Mouse (Mus musculus) intestine, postnatal 0 days (tissue): ENCODE measurements around the gene Dennd4c. TPM values are rescaled to one million over a fixed set of nuclear protein-coding genes. Genes with fewer than 3 reads are reported as not detected.

Experiments used
- ATAC-seq: fragments of 200-750 bp; cut with Nextera tagmentation; 2 replicates; pipeline ENCODE4 v1.8.0; 2017; ENCODE audit warnings: mild to moderate bottlenecking, moderate TSS enrichment, moderate library complexity
- H3K27ac ChIP-seq: fragments of 300-500 bp; sonication (generic); 2 replicates; pipeline ENCODE4 v1.5.1; 2014; ENCODE audit warnings: mild to moderate bottlenecking, low read depth, low read length, moderate library complexity
- H3K27me3 ChIP-seq: fragments of 300-500 bp; sonication (generic); replicated peaks from 2 replicates; pipeline ENCODE4 v1.6.1; 2014; ENCODE audit warnings: low read length, mixed read lengths; ENCODE audit not compliant: control insufficient read depth, insufficient read depth
- H3K36me3 ChIP-seq: fragments of 300-500 bp; sonication (generic); 2 replicates; pipeline ENCODE4 v1.6.1; 2014; ENCODE audit warnings: mild to moderate bottlenecking, moderate library complexity; ENCODE audit not compliant: control insufficient read depth, insufficient read depth
- H3K4me1 ChIP-seq: fragments of 300-500 bp; sonication (generic); replicated peaks from 2 replicates; pipeline ENCODE4 v1.6.1; 2014; ENCODE audit warnings: antibody characterized with exemption, low read length, mixed read lengths; ENCODE audit not compliant: control insufficient read depth, insufficient read depth
- H3K4me2 ChIP-seq: fragments of 300-500 bp; sonication (generic); replicated peaks from 2 replicates; pipeline ENCODE4 v1.6.1; 2014; ENCODE audit warnings: low read depth, mild to moderate bottlenecking, moderate library complexity
- H3K4me3 ChIP-seq: fragments of 300-500 bp; sonication (generic); 2 replicates; pipeline ENCODE4 v1.5.1; 2014; ENCODE audit warnings: low read depth, low read length
- H3K9ac ChIP-seq: fragments of 300-500 bp; sonication (generic); 2 replicates; pipeline ENCODE4 v1.6.1; 2014; ENCODE audit warnings: mild to moderate bottlenecking, low read depth, low read length
- H3K9me3 ChIP-seq: fragments of 300-500 bp; sonication (generic); 2 replicates; pipeline ENCODE4 v1.6.1; 2016; ENCODE audit warnings: mixed run types; ENCODE audit not compliant: control insufficient read depth
- CTCF ChIP-seq: sonication (generic); IDR thresholded peaks from 2 replicates; pipeline ENCODE4 v1.5.1; 2016; ENCODE audit warnings: low read depth, mild to moderate bottlenecking, control low read depth, antibody characterized with exemption, moderate library complexity
- WGBS: fragments of 180-500 bp; shearing (Covaris S2); extraction: QIAGEN DNeasy Blood & Tissue Kit; methylation state at CpG from one replicate; pipeline ENCODE4 v1.1.7; 2014; 5-methylcytosine and 5-hydroxymethylcytosine counted together
- polyA plus RNA-seq: library from polyadenylated mRNA; unstranded; fragments of >200 nt; fragmentation: Nextera tagmentation; extraction: Ambion mirVana; gene quantifications from 2 replicates; pipeline ENCODE4 v1.2.1, GENCODE M21; 2015

Dennd4c gene
- polyA plus RNA-seq, 1 experiment from 2014 or later, result 3.2 TPM

- Histone ChIP-seq H3K4me2 (peak overlapping the region; percentile 92), H3K36me3 (no peaks in the 10 kb centered on the region), H3K27me3 (no peaks in the 10 kb centered on the region), H3K27ac (no peak overlapping the region), H3K9ac (no peak overlapping the region), H3K4me1 (peaks cover 6% of the 10 kb centered on the region; the same call in 1 of the 2 replicates), H3K4me3 (peak overlapping the region; percentile 9; the same call in 1 of the 2 replicates), H3K9me3 (no peaks in the 10 kb centered on the region)
- no peak for ATAC-seq
- no peak for TF ChIP-seq CTCF
- 53% methylated on average over 10 of the region's 10 CpGs for WGBS
Measured at GRCm38 (mm10) chr4:86750346-86750945, 2.1 kb downstream of the Dennd4c start.

GRCm38 (mm10) chr4:86764307-86764706, 16.0 kb downstream of the Dennd4c start:
- peak; percentile 40 for TF ChIP-seq CTCF
- Histone ChIP-seq H3K4me3 (no peak overlapping the region), H3K4me2 (no peak overlapping the region), H3K36me3 (no peaks in the 10 kb centered on the region), H3K9me3 (no peaks in the 10 kb centered on the region), H3K4me1 (no peaks in the 10 kb centered on the region), H3K9ac (no peak overlapping the region), H3K27me3 (no peaks in the 10 kb centered on the region), H3K27ac (no peak overlapping the region)
- no peak for ATAC-seq

GRCm38 (mm10) chr4:86777587-86777986, 29.2 kb downstream of the Dennd4c start:
- no peak overlapping the region for H3K4me2 ChIP-seq
- TF ChIP-seq CTCF, result no peak
- no peak for ATAC-seq
- H3K36me3 ChIP-seq, result peaks cover 23% of the 10 kb centered on the region
- no peak overlapping the region for H3K27ac ChIP-seq
- no peaks in the 10 kb centered on the region for H3K9me3 ChIP-seq
- 77% methylated on average over 9 of the region's 9 CpGs for WGBS
- H3K4me3 ChIP-seq, result no peak overlapping the region
- no peak overlapping the region for H3K9ac ChIP-seq
- no peaks in the 10 kb centered on the region for H3K4me1 ChIP-seq
- H3K27me3 ChIP-seq, result no peaks in the 10 kb centered on the region

GRCm38 (mm10) chr4:86810604-86811003, 62.2 kb downstream of the Dennd4c start:
- H3K4me1 ChIP-seq, result no peaks in the 10 kb centered on the region
- H3K9ac ChIP-seq, result no peak overlapping the region
- TF ChIP-seq CTCF, result peak; percentile 62
- ATAC-seq, result no peak
- H3K27me3 ChIP-seq, result no peaks in the 10 kb centered on the region
- H3K27ac ChIP-seq, result no peak overlapping the region
- H3K9me3 ChIP-seq, result no peaks in the 10 kb centered on the region
- peaks cover 22% of the 10 kb centered on the region for H3K36me3 ChIP-seq
- H3K4me2 ChIP-seq, result no peak overlapping the region
- no peak overlapping the region for H3K4me3 ChIP-seq
- 54% methylated on average over 2 of the region's 2 CpGs for WGBS

GRCm38 (mm10) chr4:86814850-86815249, 66.5 kb downstream of the Dennd4c start:
- H3K36me3 ChIP-seq, result peaks cover 7% of the 10 kb centered on the region
- H3K9ac ChIP-seq, result no peak overlapping the region
- no peaks in the 10 kb centered on the region for H3K27me3 ChIP-seq
- no peaks in the 10 kb centered on the region for H3K9me3 ChIP-seq
- no peak for TF ChIP-seq CTCF
- no peak overlapping the region for H3K27ac ChIP-seq
- 85% methylated on average over 2 of the region's 3 CpGs for WGBS
- H3K4me3 ChIP-seq, result no peak overlapping the region
- no peaks in the 10 kb centered on the region for H3K4me1 ChIP-seq
- H3K4me2 ChIP-seq, result no peak overlapping the region
- no peak for ATAC-seq

- Histone ChIP-seq H3K4me2 (no peak overlapping the region), H3K4me1 (no peaks in the 10 kb centered on the region), H3K36me3 (peaks cover 41% of the 10 kb centered on the region), H3K27me3 (no peaks in the 10 kb centered on the region), H3K9ac (no peak overlapping the region), H3K9me3 (no peaks in the 10 kb centered on the region), H3K4me3 (no peak overlapping the region), H3K27ac (no peak overlapping the region)
- TF ChIP-seq CTCF, result peak; percentile 82
- 81% methylated on average over 2 of the region's 2 CpGs for WGBS
- no peak for ATAC-seq
Measured at GRCm38 (mm10) chr4:86823169-86823568, 74.8 kb downstream of the Dennd4c start.

- Histone ChIP-seq H3K27ac (no peak overlapping the region), H3K9ac (no peak overlapping the region), H3K9me3 (no peaks in the 10 kb centered on the region), H3K27me3 (no peaks in the 10 kb centered on the region), H3K36me3 (peaks cover 52% of the 10 kb centered on the region), H3K4me2 (no peak overlapping the region), H3K4me1 (no peaks in the 10 kb centered on the region), H3K4me3 (no peak overlapping the region)
- 92% methylated on average over 7 of the region's 7 CpGs for WGBS
- TF ChIP-seq CTCF, result no peak
- ATAC-seq, result no peak
Measured at GRCm38 (mm10) chr4:86825143-86825542, 76.8 kb downstream of the Dennd4c start.
